Mouse (Mus musculus) intestine, embryonic 16.5 days (tissue): ENCODE data around the gene Mipep. TPM values are rescaled to one million over a fixed set of nuclear protein-coding genes. Genes with fewer than 3 reads are reported as not detected.
A peak's percentile ranks its signal among the peaks of the same experiment; 100 is the strongest.

Experiments used
- ATAC-seq: fragments of 200-750 bp; cut with Nextera tagmentation; 2 replicates; pipeline ENCODE4 v1.8.0; 2017; ENCODE audit warnings: moderate TSS enrichment, moderate library complexity
- H3K27ac ChIP-seq: fragments of 300-500 bp; sonication (generic); 2 replicates; pipeline ENCODE4 v1.5.1; 2014; ENCODE audit warnings: mild to moderate bottlenecking, low read length
- H3K27me3 ChIP-seq: fragments of 300-500 bp; sonication (generic); replicated peaks from 2 replicates; pipeline ENCODE4 v1.6.1; 2014; ENCODE audit warnings: low read length, control low read depth, mixed read lengths; ENCODE audit not compliant: control insufficient read depth, insufficient read depth
- H3K36me3 ChIP-seq: fragments of 300-500 bp; sonication (generic); 2 replicates; pipeline ENCODE4 v1.6.1; 2014; ENCODE audit warnings: low read length, control low read depth; ENCODE audit not compliant: control insufficient read depth, insufficient read depth
- H3K4me1 ChIP-seq: fragments of 300-500 bp; sonication (generic); 2 replicates; pipeline ENCODE4 v1.6.1; 2014; ENCODE audit warnings: low read length, control low read depth, mixed read lengths; ENCODE audit not compliant: control insufficient read depth, insufficient read depth
- H3K4me2 ChIP-seq: fragments of 300-500 bp; sonication (generic); 2 replicates; pipeline ENCODE4 v1.6.1; 2014; ENCODE audit warnings: low read depth, low read length, control low read depth
- H3K4me3 ChIP-seq: fragments of 300-500 bp; sonication (generic); 2 replicates; pipeline ENCODE4 v1.5.1; 2014; ENCODE audit warnings: mild to moderate bottlenecking, low read length
- H3K9ac ChIP-seq: fragments of 300-500 bp; sonication (generic); 2 replicates; pipeline ENCODE4 v1.6.1; 2014; ENCODE audit warnings: low read depth, low read length
- H3K9me3 ChIP-seq: fragments of 300-500 bp; sonication (generic); 2 replicates; pipeline ENCODE4 v1.6.1; 2016; ENCODE audit warnings: low read length, control low read depth; ENCODE audit not compliant: control insufficient read depth
- WGBS: fragments of 180-500 bp; shearing (Covaris S2); extraction: QIAGEN DNeasy Blood & Tissue Kit; methylation state at CpG from one replicate; pipeline ENCODE4 v1.1.7; 2014; 5-methylcytosine and 5-hydroxymethylcytosine counted together
- polyA plus RNA-seq: library from polyadenylated mRNA; unstranded; fragments of >200 nt; fragmentation: Nextera tagmentation; extraction: Ambion mirVana; gene quantifications from 2 replicates; pipeline ENCODE4 v1.2.1, GENCODE M21; 2015

Gene Mipep
- polyA plus RNA-seq, 1 experiment from 2014 or later = 20.0 TPM

DNA sequence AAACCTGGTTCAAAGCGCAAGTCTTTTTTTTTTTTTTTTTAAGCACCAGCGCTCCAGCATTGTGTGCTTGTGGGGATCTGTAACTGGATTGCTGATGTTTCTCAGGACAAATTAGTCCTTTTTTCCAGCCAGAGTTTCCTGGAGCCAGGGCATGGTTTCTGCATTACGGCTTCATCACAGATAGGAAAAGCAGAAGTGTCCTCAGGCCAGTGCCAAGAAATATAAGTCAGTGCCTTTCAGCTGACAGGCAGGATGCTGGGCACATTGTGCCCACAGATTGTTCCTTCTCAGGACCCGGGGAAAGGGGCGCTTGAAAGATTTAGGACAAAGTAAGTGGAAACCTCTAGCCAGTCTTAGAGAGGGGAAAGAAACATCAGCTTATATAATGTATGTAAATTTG is 20.6 kb upstream of the Mipep start:
- Histone ChIP-seq H3K9ac (no peak overlapping the region), H3K4me2 (no peak overlapping the region), H3K27ac (no peak overlapping the region), H3K4me3 (no peak overlapping the region), H3K4me1 (0 out of 2 replicates have a peak, but pooled peaks cover 2% of the 10 kb centered on the region), H3K27me3 (no peaks in the 10 kb centered on the region), H3K36me3 (peaks cover 4% of the 10 kb centered on the region), H3K9me3 (no peaks in the 10 kb centered on the region)
- no peak for ATAC-seq
- 80% methylated on average over 5 of the region's 5 CpGs for WGBS

GRCm38 (mm10) chr14:60764526-60764925 is 19.8 kb upstream of the Mipep start:
- Histone ChIP-seq H3K27me3 (no peaks in the 10 kb centered on the region), H3K9me3 (no peaks in the 10 kb centered on the region), H3K36me3 (peaks cover 4% of the 10 kb centered on the region), H3K9ac (no peak overlapping the region), H3K4me2 (no peak overlapping the region), H3K4me3 (no peak overlapping the region), H3K4me1 (0 out of 2 replicates have a peak, but pooled peaks cover 2% of the 10 kb centered on the region), H3K27ac (no peak overlapping the region)
- 74% methylated on average over 4 of the region's 4 CpGs for WGBS
- no peak for ATAC-seq

DNA sequence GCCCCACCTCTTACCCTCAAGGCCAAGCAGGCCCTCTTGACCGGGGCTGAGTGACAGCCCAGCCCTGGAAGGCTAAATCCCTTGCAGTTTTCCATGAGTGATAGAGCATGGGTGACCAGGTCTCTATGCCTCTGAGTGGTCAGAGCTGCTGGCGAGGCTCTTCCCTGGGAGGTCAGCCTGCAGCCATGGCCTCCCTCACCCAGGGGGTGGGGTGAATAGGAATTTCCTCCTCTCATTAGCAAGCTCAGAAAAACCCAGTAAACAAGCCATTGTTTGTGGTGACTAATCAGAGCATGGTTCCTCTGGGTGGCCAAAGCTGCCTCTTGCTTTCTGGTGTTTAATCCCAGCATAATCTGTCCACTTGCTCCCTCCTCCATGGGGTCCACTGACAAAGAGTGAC is 19.3 kb upstream of the Mipep start:
- H3K27ac ChIP-seq = no peak overlapping the region
- ATAC-seq = peak; percentile 48; the same call in 1 of the 2 replicates
- H3K4me3 ChIP-seq = no peak overlapping the region
- H3K27me3 ChIP-seq = no peaks in the 10 kb centered on the region
- H3K9me3 ChIP-seq = no peaks in the 10 kb centered on the region
- peaks cover 4% of the 10 kb centered on the region for H3K36me3 ChIP-seq
- H3K4me2 ChIP-seq = no peak overlapping the region
- H3K9ac ChIP-seq = no peak overlapping the region
- H3K4me1 ChIP-seq = 0 out of 2 replicates have a peak, but pooled peaks cover 2% of the 10 kb centered on the region
- WGBS = 52% methylated on average over 2 of the region's 2 CpGs

- Histone ChIP-seq H3K4me2 (no peak within 1 kb of the TSS), H3K9ac (no peak within 1 kb of the TSS), H3K36me3 (no peaks in the 10 kb centered on the region), H3K9me3 (no peaks in the 10 kb centered on the region), H3K4me3 (no peak within 1 kb of the TSS), H3K27ac (no peak within 1 kb of the TSS), H3K27me3 (no peaks in the 10 kb centered on the region), H3K4me1 (0 out of 2 replicates have a peak, but pooled peaks cover 2% of the 10 kb centered on the region)
- 60% methylated on average over 4 of the region's 4 CpGs for WGBS
- no peak for ATAC-seq
These were observed 16.5 kb upstream of the Mipep start, which contains the start of gene C1qtnf9 for GRCm38 (mm10) chr14:60767884-60768283. C1qtnf9 (plus strand) TSS chr14:60768134.

- Histone ChIP-seq H3K4me3 (no peak overlapping the region), H3K27ac (no peak overlapping the region), H3K4me1 (no peaks in the 10 kb centered on the region), H3K9ac (no peak overlapping the region), H3K36me3 (no peaks in the 10 kb centered on the region), H3K9me3 (no peaks in the 10 kb centered on the region), H3K4me2 (no peak overlapping the region), H3K27me3 (no peaks in the 10 kb centered on the region)
- WGBS = 49% methylated on average over 6 of the region's 6 CpGs
- ATAC-seq = no peak
These were observed 15.0 kb upstream of the Mipep start for GRCm38 (mm10) chr14:60769340-60769739.

DNA sequence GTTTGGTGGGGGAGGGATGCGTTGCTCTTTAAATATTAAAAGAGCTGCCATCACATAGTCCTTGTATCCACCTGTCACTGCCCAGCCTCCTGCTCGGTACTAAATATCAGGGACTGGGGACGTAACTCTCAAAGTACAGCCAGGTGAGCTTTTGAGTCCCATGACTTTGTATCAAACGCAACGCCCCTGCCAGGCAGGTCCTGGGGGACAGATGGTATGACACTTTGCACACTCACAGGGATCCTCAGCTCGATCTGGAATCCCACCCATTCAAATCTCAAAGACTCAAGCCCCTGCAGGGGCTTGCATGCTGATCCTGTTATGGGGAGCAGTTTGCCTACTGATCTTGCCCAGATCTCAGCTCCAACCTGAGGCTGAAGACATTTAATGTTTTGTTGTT is 13.8 kb upstream of the Mipep start:
- Histone ChIP-seq H3K4me3 (no peak overlapping the region), H3K4me1 (no peaks in the 10 kb centered on the region), H3K9me3 (no peaks in the 10 kb centered on the region), H3K27me3 (no peaks in the 10 kb centered on the region), H3K4me2 (no peak overlapping the region), H3K27ac (no peak overlapping the region), H3K9ac (no peak overlapping the region), H3K36me3 (no peaks in the 10 kb centered on the region)
- 71% methylated on average over 6 of the region's 6 CpGs for whole genome bisulfite sequencing
- no peak for ATAC-seq

- peak overlapping the region; percentile 51 for H3K4me2 ChIP-seq
- H3K27me3 ChIP-seq = no peaks in the 10 kb centered on the region
- H3K27ac ChIP-seq = no peak overlapping the region
- H3K9me3 ChIP-seq = no peaks in the 10 kb centered on the region
- no peaks in the 10 kb centered on the region for H3K36me3 ChIP-seq
- H3K4me1 ChIP-seq = no peaks in the 10 kb centered on the region
- WGBS = 5% methylated on average over 8 of the region's 8 CpGs
- peak overlapping the region; percentile 34 for H3K4me3 ChIP-seq
- ATAC-seq = peak; percentile 40; the same call in 1 of the 2 replicates
- no peak overlapping the region for H3K9ac ChIP-seq
These were observed 13.3 kb upstream of the Mipep start for GRCm38 (mm10) chr14:60771057-60771456.

- H3K36me3 ChIP-seq = no peaks in the 10 kb centered on the region
- H3K4me1 ChIP-seq = no peaks in the 10 kb centered on the region
- H3K9me3 ChIP-seq = no peaks in the 10 kb centered on the region
- H3K27me3 ChIP-seq = no peaks in the 10 kb centered on the region
- 82% methylated on average over 2 of the region's 2 CpGs for WGBS
- no peak for ATAC-seq
- no peak overlapping the region for H3K27ac ChIP-seq
- H3K4me3 ChIP-seq = no peak overlapping the region
- no peak overlapping the region for H3K9ac ChIP-seq
- H3K4me2 ChIP-seq = no peak overlapping the region
These were observed 10.9 kb upstream of the Mipep start for GRCm38 (mm10) chr14:60773476-60773875.

DNA sequence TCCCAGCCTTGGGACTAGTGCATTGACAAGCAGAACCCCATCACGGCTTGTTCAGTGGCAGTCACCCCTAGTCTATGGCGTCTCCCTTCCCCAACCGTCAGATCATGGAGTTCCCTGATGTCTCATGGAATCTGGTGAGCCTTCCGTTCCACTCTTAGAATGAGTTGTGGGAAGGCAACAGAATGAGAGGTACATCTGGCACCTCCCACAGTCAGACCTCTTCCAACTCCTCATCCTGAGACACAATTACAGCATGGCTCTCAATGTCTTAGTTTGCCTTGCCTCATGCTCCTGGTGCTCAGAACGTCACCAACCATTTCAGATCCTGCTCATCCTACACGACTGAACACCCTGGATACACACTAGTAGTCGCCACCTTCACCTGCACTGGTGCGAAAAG is 7.9 kb upstream of the Mipep start:
- H3K27ac ChIP-seq = no peak overlapping the region
- no peaks in the 10 kb centered on the region for H3K27me3 ChIP-seq
- H3K9ac ChIP-seq = no peak overlapping the region
- no peaks in the 10 kb centered on the region for H3K36me3 ChIP-seq
- no peaks in the 10 kb centered on the region for H3K9me3 ChIP-seq
- no peak for ATAC-seq
- no peaks in the 10 kb centered on the region for H3K4me1 ChIP-seq
- no peak overlapping the region for H3K4me3 ChIP-seq
- H3K4me2 ChIP-seq = no peak overlapping the region
- 87% methylated on average over 8 of the region's 8 CpGs for WGBS

- H3K4me3 ChIP-seq = no peak overlapping the region
- no peak overlapping the region for H3K27ac ChIP-seq
- H3K4me1 ChIP-seq = no peaks in the 10 kb centered on the region
- no peaks in the 10 kb centered on the region for H3K36me3 ChIP-seq
- H3K27me3 ChIP-seq = no peaks in the 10 kb centered on the region
- no peak overlapping the region for H3K9ac ChIP-seq
- WGBS = 81% methylated on average over 5 of the region's 5 CpGs
- H3K4me2 ChIP-seq = no peak overlapping the region
- no peaks in the 10 kb centered on the region for H3K9me3 ChIP-seq
- no peak for ATAC-seq
These were observed 6.9 kb upstream of the Mipep start for GRCm38 (mm10) chr14:60777485-60777919.
